Mouse (Mus musculus): ENCODE data around the gene Clpb. TPM values are rescaled to one million over a fixed set of nuclear protein-coding genes. Genes with fewer than 3 reads are reported as not detected.

The Clpb gene
- polyA plus RNA-seq, 1 experiment from 2014 or later = 40.2 TPM

DNA sequence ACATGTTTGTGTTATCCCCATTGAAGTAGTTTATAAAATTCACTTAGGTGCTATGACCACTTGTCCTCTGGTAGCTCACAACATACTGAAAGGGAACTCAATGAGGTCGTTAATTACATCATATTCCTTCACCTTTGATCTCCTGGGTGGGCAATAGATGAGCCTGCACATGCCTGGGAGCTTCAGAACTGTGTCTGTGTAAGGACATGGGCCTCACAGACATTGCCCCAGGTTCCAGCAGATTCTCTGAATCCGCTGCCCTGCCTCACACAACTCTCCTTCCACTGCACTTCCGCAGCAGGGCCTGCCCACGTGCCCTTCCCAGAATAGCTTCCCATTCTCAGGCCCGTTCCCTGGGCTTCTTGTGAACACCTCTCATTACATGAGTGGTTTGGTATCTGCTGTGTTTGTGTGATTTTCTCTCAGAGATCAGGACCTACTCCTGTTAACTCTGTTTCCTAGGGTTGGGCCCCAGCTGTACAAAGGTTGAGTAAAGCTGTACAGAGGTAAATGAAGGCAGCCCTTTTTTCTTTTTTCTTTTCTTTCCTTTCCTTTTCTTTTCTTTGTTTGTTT lies 104.0 kb downstream of the Clpb start:
- peak; percentile 95 for ATAC-seq (ENCODE audit: low FRiP score, low TSS enrichment)
- 62% methylated on average over 5 of the region's 5 CpGs for WGBS

GRCm38 (mm10) chr7:101770051-101770450 lies 106.6 kb downstream of the Clpb start:
- Histone ChIP-seq H3K27me3 (ENCODE audit: control insufficient read depth, insufficient read depth, low read length) (no peaks in the 10 kb centered on the region), H3K9me3 (ENCODE audit: control insufficient read depth, low read length) (no peaks in the 10 kb centered on the region), H3K4me2 (replicated peaks; ENCODE audit: low read depth) (no peak overlapping the region), H3K9ac (ENCODE audit: low read length) (no peak overlapping the region), H3K4me3 (ENCODE audit: low read depth, low read length) (no peak overlapping the region), H3K4me1 (replicated peaks; ENCODE audit: control insufficient read depth, insufficient read depth) (no peaks in the 10 kb centered on the region), H3K27ac (replicated peaks) (no peak overlapping the region), H3K36me3 (ENCODE audit: control insufficient read depth, insufficient read depth, low read length) (peaks cover under 1% of the 10 kb centered on the region; the same call in 1 of the 2 replicates)
- ATAC-seq (ENCODE audit: low FRiP score, low TSS enrichment) = no peak
- DNase-seq (ENCODE audit: low spot score) = no peak
- 81% methylated on average over 7 of the region's 7 CpGs for WGBS
- TF ChIP-seq EP300 (optimal IDR thresholded peaks at IDR 0.05) (no peak), CTCF (IDR thresholded peaks at IDR 0.05; ENCODE audit: low read depth) (no peak)

More for the DNA sequence above, 104.0 kb downstream of the Clpb start:
- Histone ChIP-seq H3K9me3 (ENCODE audit: control insufficient read depth, low read length) (no peaks in the 10 kb centered on the region), H3K27ac (replicated peaks) (peak overlapping the region; percentile 67; the same call in 1 of the 2 replicates), H3K36me3 (ENCODE audit: control insufficient read depth, insufficient read depth, low read length) (peaks cover 2% of the 10 kb centered on the region; the same call in 1 of the 2 replicates), H3K4me3 (ENCODE audit: low read depth, low read length) (no peak overlapping the region), H3K9ac (ENCODE audit: low read length) (no peak overlapping the region), H3K27me3 (ENCODE audit: control insufficient read depth, insufficient read depth, low read length) (no peaks in the 10 kb centered on the region), H3K4me2 (replicated peaks; ENCODE audit: low read depth) (no peak overlapping the region), H3K4me1 (replicated peaks; ENCODE audit: control insufficient read depth, insufficient read depth) (no peaks in the 10 kb centered on the region)
- peak; percentile 74 for DNase-seq (ENCODE audit: low spot score)
- no peak for TF ChIP-seq EP300 (optimal IDR thresholded peaks at IDR 0.05)
- TF ChIP-seq CTCF (IDR thresholded peaks at IDR 0.05; ENCODE audit: low read depth) = no peak

GRCm38 (mm10) chr7:101771604-101772003 lies 108.2 kb downstream of the Clpb start:
- ATAC-seq (ENCODE audit: low FRiP score, low TSS enrichment) = no peak
- Histone ChIP-seq H3K4me2 (replicated peaks; ENCODE audit: low read depth) (no peak overlapping the region), H3K27ac (replicated peaks) (no peak overlapping the region), H3K4me1 (replicated peaks; ENCODE audit: control insufficient read depth, insufficient read depth) (no peaks in the 10 kb centered on the region), H3K36me3 (ENCODE audit: control insufficient read depth, insufficient read depth, low read length) (peaks cover 2% of the 10 kb centered on the region; the same call in 1 of the 2 replicates), H3K9ac (ENCODE audit: low read length) (no peak overlapping the region), H3K4me3 (ENCODE audit: low read depth, low read length) (no peak overlapping the region), H3K27me3 (ENCODE audit: control insufficient read depth, insufficient read depth, low read length) (no peaks in the 10 kb centered on the region), H3K9me3 (ENCODE audit: control insufficient read depth, low read length) (no peaks in the 10 kb centered on the region)
- 68% methylated on average over 1 of the region's 1 CpGs for WGBS
- DNase-seq (ENCODE audit: low spot score) = no peak
- no peak for TF ChIP-seq CTCF (IDR thresholded peaks at IDR 0.05; ENCODE audit: low read depth)
- no peak for TF ChIP-seq EP300 (optimal IDR thresholded peaks at IDR 0.05)

GRCm38 (mm10) chr7:101772687-101773086 lies 109.3 kb downstream of the Clpb start:
- Histone ChIP-seq H3K4me1 (replicated peaks; ENCODE audit: control insufficient read depth, insufficient read depth) (no peaks in the 10 kb centered on the region), H3K9me3 (ENCODE audit: control insufficient read depth, low read length) (no peaks in the 10 kb centered on the region), H3K9ac (ENCODE audit: low read length) (no peak overlapping the region), H3K36me3 (ENCODE audit: control insufficient read depth, insufficient read depth, low read length) (0 out of 2 replicates have a peak, but pooled peaks cover 2% of the 10 kb centered on the region), H3K4me3 (ENCODE audit: low read depth, low read length) (no peak overlapping the region), H3K4me2 (replicated peaks; ENCODE audit: low read depth) (no peak overlapping the region), H3K27me3 (ENCODE audit: control insufficient read depth, insufficient read depth, low read length) (no peaks in the 10 kb centered on the region), H3K27ac (replicated peaks) (no peak overlapping the region)
- ATAC-seq (ENCODE audit: low FRiP score, low TSS enrichment) (no peak), DNase-seq (ENCODE audit: low spot score) (peak; percentile 24)
- no peak for TF ChIP-seq EP300 (optimal IDR thresholded peaks at IDR 0.05)
- no peak for TF ChIP-seq CTCF (IDR thresholded peaks at IDR 0.05; ENCODE audit: low read depth)
- WGBS = 49% methylated on average over 8 of the region's 8 CpGs

GRCm38 (mm10) chr7:101777053-101777452 lies 113.6 kb downstream of the Clpb start:
- H3K9me3 ChIP-seq (ENCODE audit: control insufficient read depth, low read length) = no peaks in the 10 kb centered on the region
- 0 out of 2 replicates have a peak, but pooled peaks cover 5% of the 10 kb centered on the region for H3K36me3 ChIP-seq (ENCODE audit: control insufficient read depth, insufficient read depth, low read length)
- ATAC-seq (ENCODE audit: low FRiP score, low TSS enrichment) (no peak), DNase-seq (ENCODE audit: low spot score) (no peak)
- TF ChIP-seq EP300 (optimal IDR thresholded peaks at IDR 0.05) (no peak), CTCF (IDR thresholded peaks at IDR 0.05; ENCODE audit: low read depth) (no peak)
- H3K9ac ChIP-seq (ENCODE audit: low read length) = no peak overlapping the region
- H3K4me1 ChIP-seq (replicated peaks; ENCODE audit: control insufficient read depth, insufficient read depth) = no peaks in the 10 kb centered on the region
- 94% methylated on average over 1 of the region's 1 CpGs for WGBS
- no peak overlapping the region for H3K4me3 ChIP-seq (ENCODE audit: low read depth, low read length)
- H3K4me2 ChIP-seq (replicated peaks; ENCODE audit: low read depth) = no peak overlapping the region
- no peaks in the 10 kb centered on the region for H3K27me3 ChIP-seq (ENCODE audit: control insufficient read depth, insufficient read depth, low read length)
- H3K27ac ChIP-seq (replicated peaks) = no peak overlapping the region

DNA sequence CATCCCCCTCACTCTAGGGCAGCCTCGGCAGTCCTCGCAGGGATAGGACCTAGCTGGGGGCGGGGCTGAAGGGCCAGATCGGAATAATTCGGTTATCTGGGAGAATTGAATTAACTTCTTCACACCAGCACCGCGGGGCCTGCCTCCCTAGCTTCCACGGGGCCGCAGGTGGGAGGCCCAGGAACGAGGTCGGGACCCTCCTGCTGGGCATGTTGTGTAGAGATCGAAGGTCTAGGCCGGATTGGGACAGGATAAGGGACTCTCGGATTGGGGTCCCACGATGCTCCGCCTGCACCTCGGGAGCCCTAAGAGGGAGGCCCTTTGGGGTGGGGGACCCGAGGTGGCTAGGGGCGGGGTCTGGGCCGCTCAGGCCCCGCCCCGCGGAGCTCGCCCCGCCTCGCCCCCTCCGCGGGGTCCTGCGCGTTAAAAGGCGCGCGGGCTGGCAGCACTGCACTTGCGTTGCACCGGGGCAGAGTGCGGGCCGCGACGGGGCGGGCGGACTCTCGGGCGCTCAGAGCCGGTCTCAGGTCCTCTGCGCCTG lies 154.5 kb downstream of the Clpb start, which contains the start of gene Phox2a:
Phox2a (plus strand) TSS at position 453 of the 541 bp plus-strand sequence.
- no peak within 1 kb of the TSS for H3K27ac ChIP-seq (replicated peaks)
- TF ChIP-seq EP300 (optimal IDR thresholded peaks at IDR 0.05) (no peak), CTCF (IDR thresholded peaks at IDR 0.05; ENCODE audit: low read depth) (no peak)
- H3K27me3 ChIP-seq (ENCODE audit: control insufficient read depth, insufficient read depth, low read length) = peaks cover 20% of the 10 kb centered on the region
- H3K4me3 ChIP-seq (ENCODE audit: low read depth, low read length) = peak within 1 kb of the TSS; percentile 29
- ATAC-seq (ENCODE audit: low FRiP score, low TSS enrichment) (0 out of 2 replicates have a peak, but pooled peaks have one; percentile 6), DNase-seq (ENCODE audit: low spot score) (no peak)
- H3K4me1 ChIP-seq (replicated peaks; ENCODE audit: control insufficient read depth, insufficient read depth) = peaks cover 11% of the 10 kb centered on the region; the same call in 1 of the 2 replicates
- no peaks in the 10 kb centered on the region for H3K36me3 ChIP-seq (ENCODE audit: control insufficient read depth, insufficient read depth, low read length)
- peak within 1 kb of the TSS; percentile 46 for H3K4me2 ChIP-seq (replicated peaks; ENCODE audit: low read depth)
- no peaks in the 10 kb centered on the region for H3K9me3 ChIP-seq (ENCODE audit: control insufficient read depth, low read length)
- H3K9ac ChIP-seq (ENCODE audit: low read length) = no peak within 1 kb of the TSS
- 1% methylated on average over 32 of the region's 45 CpGs for WGBS

All from stomach, postnatal 0 days (tissue).